Mouse (Mus musculus): ENCODE data around the gene Glt6d1.

DNA sequence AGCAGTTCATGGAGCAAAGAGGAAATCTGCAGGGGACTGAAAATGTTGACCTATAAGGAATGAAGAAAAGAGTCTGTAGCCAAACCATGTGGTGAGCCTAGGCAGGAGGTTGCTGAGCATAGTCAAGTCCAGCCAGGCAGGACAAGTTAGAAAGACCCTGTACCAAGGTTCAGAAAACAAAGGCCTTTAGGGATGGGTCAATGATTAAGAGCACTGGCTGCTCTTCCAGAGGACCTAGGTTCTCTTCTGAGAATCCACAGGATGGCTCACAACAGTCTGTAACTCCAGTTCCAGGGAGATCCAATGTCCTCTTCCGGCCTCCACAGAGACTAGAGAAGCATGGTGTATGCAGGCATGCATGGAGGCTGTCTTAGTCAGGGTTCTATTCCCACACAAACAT lies 61.4 kb downstream of the Glt6d1 start:
- TF ChIP-seq POLR2AphosphoS5 (IDR thresholded peaks at IDR 0.05; ENCODE audit: borderline replicate concordance, low read depth, low read length) (no peak), CTCF (IDR thresholded peaks at IDR 0.05 in 2 of 3, conservative IDR thresholded peaks at IDR 0.05 in 1 of 3; ENCODE audit: control insufficient read depth in 1 of 3, insufficient read depth in 1 of 3, low read depth in 2 of 3, low read length in 3 of 3, poor library complexity in 1 of 3, severe bottlenecking in 1 of 3) (no peak), E2F4 (IDR thresholded peaks at IDR 0.05; ENCODE audit: borderline replicate concordance, low read depth, low read length) (no peak), USF1 (IDR thresholded peaks at IDR 0.05; ENCODE audit: low read depth, low read length) (no peak), CHD1 (IDR thresholded peaks at IDR 0.05; ENCODE audit: low read depth, low read length) (no peak), POLR2A (IDR thresholded peaks at IDR 0.05; ENCODE audit: control insufficient read depth in 1 of 2, insufficient read depth in 1 of 2, low read depth in 1 of 2, low read length in 2 of 2, poor library complexity in 1 of 2) (no peak)

Data from MEL (cell line).